Mouse (Mus musculus) embryonic facial prominence, embryonic 13.5 days (tissue): ENCODE results near the gene Bcl7b. TPM values are rescaled to one million over a fixed set of nuclear protein-coding genes. Genes with fewer than 3 reads are reported as not detected.

ENCODE experiments used
- ATAC-seq: fragments of 200-750 bp; cut with Nextera tagmentation; 2 replicates; pipeline ENCODE4 v1.8.0; 2017; ENCODE audit warnings: low read depth; ENCODE audit not compliant: insufficient number of reproducible peaks, insufficient read depth, low FRiP score, low TSS enrichment
- H3K27ac ChIP-seq: fragments of 300-500 bp; sonication (generic); 2 replicates; pipeline ENCODE4 v1.5.1; 2015; ENCODE audit warnings: moderate library complexity, mild to moderate bottlenecking, inconsistent platforms
- H3K27me3 ChIP-seq: fragments of 300-500 bp; sonication (generic); 2 replicates; pipeline ENCODE4 v1.6.1; 2015; ENCODE audit warnings: mild to moderate bottlenecking, inconsistent platforms
- H3K36me3 ChIP-seq: fragments of 300-500 bp; sonication (generic); 2 replicates; pipeline ENCODE4 v1.6.1; 2015; ENCODE audit warnings: mild to moderate bottlenecking, inconsistent platforms
- H3K4me1 ChIP-seq: fragments of 300-500 bp; sonication (generic); 2 replicates; pipeline ENCODE4 v1.6.1; 2015; ENCODE audit warnings: inconsistent platforms
- H3K4me2 ChIP-seq: fragments of 300-500 bp; sonication (generic); 2 replicates; pipeline ENCODE4 v1.6.1; 2015; ENCODE audit warnings: moderate library complexity, mild to moderate bottlenecking, inconsistent platforms
- H3K4me3 ChIP-seq: fragments of 300-500 bp; sonication (generic); 2 replicates; pipeline ENCODE4 v1.5.1; 2015; ENCODE audit warnings: mild to moderate bottlenecking, inconsistent platforms
- H3K9ac ChIP-seq: fragments of 300-500 bp; sonication (generic); 2 replicates; pipeline ENCODE4 v1.6.1; 2015; ENCODE audit warnings: mild to moderate bottlenecking, inconsistent platforms
- H3K9me3 ChIP-seq: fragments of 300-500 bp; sonication (generic); 2 replicates; pipeline ENCODE4 v1.6.1; 2016; ENCODE audit warnings: inconsistent platforms
- WGBS: fragments of 180-500 bp; shearing (Covaris S2); methylation state at CpG from one replicate; pipeline ENCODE4 v1.1.7; 2015; ENCODE audit warnings: mixed read lengths; 5-methylcytosine and 5-hydroxymethylcytosine counted together
- polyA plus RNA-seq: library from polyadenylated mRNA; unstranded; fragments of >200 nt; fragmentation: Nextera tagmentation; extraction: Ambion mirVana; gene quantifications from 2 replicates; pipeline ENCODE4 v1.2.1, GENCODE M21; 2015

The Bcl7b gene
- polyA plus RNA-seq, result 48.3 and 52.1 TPM in 2 replicates

DNA sequence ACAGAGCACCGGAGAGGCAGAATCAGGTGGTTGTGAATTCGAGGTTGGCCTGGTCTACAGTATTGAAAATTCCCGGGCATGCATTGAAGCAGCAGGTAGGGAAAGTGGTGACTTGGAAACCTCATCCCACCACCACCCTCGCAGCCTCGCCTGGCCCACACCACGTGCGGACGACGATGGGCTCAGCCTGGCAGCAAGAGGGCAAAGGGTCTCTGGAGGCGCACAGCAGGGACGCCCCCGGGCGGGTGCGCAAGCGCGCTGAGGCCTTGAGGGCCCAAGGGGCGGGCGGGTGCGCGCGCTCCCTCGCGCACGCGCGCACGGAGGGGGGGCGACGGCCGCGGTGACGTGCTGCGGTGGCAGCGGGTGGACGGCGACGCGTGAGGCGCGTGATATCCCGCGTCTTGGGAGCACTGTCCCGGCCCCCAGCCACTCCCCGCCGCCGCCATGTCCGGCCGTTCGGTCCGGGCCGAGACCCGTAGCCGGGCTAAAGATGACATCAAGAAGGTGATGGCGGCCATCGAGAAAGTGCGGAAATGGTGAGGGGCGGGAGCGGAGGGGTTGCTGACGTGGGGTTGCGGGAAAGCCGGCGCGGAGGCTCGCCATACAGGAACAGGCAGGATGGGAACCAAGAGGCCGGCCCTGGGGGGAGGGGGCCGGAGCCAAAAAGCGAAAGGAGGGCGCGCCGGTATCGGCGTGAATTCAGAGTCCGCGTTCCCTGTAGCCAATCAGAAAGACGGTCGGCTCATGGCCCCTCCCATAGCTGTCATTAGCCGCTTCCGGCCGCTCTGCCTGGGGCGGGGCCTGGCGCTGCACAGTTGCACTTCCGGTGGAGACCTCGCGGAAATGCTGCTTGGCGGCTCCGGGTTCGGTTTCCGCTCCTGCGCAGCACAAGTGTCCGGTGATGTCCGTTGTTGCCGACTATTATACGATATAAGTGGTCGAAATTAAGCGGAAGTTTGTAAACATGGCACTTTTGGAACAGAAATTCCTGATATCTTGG, at the start of gene Bcl7b:
TSS of gene Bcl7b (plus strand) at position 221 of the 1,000 bp plus-strand sequence.
- Histone ChIP-seq H3K9me3 (no peaks in the 10 kb centered on the region), H3K27me3 (no peaks in the 10 kb centered on the region), H3K4me1 (peaks cover 12% of the 10 kb centered on the region), H3K4me3 (peak within 1 kb of the TSS; percentile 62), H3K9ac (peak within 1 kb of the TSS; percentile 87), H3K4me2 (peak within 1 kb of the TSS; percentile 66), H3K27ac (peak within 1 kb of the TSS; percentile 99), H3K36me3 (peaks cover 31% of the 10 kb centered on the region)
- peak; percentile 95 for ATAC-seq
- 2% methylated on average over 94 of the region's 95 CpGs for WGBS

DNA sequence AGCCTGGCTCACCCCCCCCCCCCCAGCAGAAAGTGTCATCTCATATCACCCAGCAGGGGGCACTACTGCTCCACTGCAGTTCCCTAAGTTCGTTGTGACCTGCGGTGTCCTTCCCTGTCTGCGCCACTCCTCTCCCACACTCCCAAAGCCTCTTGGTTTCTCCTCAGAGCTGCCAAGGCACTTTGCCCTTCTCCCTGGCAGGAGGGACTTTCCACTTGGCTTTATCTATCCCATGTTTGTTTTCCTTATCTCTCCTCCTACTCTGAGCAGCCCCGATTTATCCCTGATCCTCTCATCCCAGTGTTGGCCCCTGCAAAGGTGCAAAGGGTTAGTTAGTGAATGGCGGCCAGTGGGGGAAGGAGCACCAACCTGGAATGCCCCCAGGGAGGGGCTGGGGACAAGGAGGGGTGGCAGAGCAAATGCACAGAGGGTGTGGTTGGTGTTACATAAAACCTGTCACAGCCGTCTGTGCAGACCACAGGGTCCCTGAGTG, 49.4 kb upstream of the Bcl7b start:
- Histone ChIP-seq H3K4me1 (peaks cover 3% of the 10 kb centered on the region), H3K36me3 (no peaks in the 10 kb centered on the region), H3K27me3 (peaks cover 17% of the 10 kb centered on the region), H3K27ac (no peak overlapping the region), H3K9ac (no peak overlapping the region), H3K4me3 (no peak overlapping the region), H3K9me3 (no peaks in the 10 kb centered on the region), H3K4me2 (no peak overlapping the region)
- ATAC-seq, result no peak
- 25% methylated on average over 6 of the region's 6 CpGs for WGBS

DNA sequence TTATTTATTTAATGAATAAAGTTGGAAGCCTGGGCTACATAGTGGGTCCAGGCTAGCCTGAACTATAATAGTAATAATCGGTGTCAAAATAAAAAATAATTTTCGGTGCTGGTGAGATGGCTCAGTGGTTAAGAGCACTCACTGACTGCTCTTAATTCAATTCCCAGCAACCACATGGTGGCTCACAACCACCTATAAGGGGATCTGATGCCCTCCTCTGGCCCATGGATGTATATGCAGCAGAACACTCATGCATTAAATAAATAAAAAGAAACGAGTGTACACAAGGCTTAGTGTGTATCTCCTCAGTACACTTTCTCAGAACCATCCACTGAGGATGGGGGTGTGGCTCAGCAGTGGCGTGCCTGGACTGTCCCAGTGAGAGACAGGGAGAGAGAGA, 47.3 kb upstream of the Bcl7b start:
- Histone ChIP-seq H3K4me2 (no peak overlapping the region), H3K9ac (no peak overlapping the region), H3K9me3 (no peaks in the 10 kb centered on the region), H3K36me3 (no peaks in the 10 kb centered on the region), H3K4me1 (peaks cover 3% of the 10 kb centered on the region), H3K4me3 (no peak overlapping the region), H3K27me3 (peaks cover 17% of the 10 kb centered on the region), H3K27ac (no peak overlapping the region)
- ATAC-seq, result no peak
- WGBS, result 62% methylated on average over 4 of the region's 4 CpGs

DNA sequence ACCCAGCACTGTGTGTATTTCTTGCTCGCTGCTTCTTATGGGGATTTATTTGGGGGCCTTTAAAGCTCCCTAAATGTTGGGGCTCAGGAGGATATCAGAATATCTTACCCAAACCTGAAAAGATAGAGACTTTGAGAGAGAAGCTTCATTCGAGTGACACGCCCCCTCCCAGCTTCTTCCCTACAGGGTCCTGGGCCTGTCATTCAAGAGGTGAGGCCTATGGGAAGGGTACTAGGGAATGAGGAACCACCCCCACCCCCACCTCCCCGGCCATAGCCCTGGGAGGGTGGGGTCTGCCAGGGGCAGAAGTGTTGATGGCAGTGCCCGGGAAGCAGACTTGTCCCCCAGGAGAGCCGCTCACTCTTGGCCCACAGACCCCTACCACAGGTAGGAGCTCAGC, 42.0 kb upstream of the Bcl7b start:
- no peak overlapping the region for H3K27ac ChIP-seq
- no peak overlapping the region for H3K4me3 ChIP-seq
- H3K4me2 ChIP-seq, result no peak overlapping the region
- no peak for ATAC-seq
- no peak overlapping the region for H3K9ac ChIP-seq
- WGBS, result 54% methylated on average over 6 of the region's 6 CpGs
- H3K27me3 ChIP-seq, result peaks cover 13% of the 10 kb centered on the region
- H3K4me1 ChIP-seq, result no peaks in the 10 kb centered on the region
- H3K9me3 ChIP-seq, result no peaks in the 10 kb centered on the region
- H3K36me3 ChIP-seq, result no peaks in the 10 kb centered on the region

DNA sequence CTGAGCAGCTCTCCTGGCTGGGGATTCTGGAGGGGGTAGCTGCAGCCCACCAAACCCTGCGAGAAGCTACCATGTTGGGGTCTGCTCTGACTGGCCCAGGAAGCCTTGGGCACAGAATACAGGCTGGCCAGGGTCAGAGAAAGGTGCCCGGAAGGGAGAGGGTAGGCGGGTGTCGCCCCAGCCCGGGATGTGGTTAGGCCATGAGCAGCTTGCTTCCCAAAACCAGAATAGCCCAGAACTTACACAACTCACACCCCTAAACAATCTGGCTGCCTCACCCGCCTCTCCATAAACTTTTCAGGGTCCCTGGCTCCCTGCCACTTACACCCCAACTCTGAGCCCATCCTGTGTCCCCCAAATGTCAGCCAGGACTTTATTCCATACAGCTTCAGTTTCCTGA, 40.4 kb upstream of the Bcl7b start:
- H3K9me3 ChIP-seq, result no peaks in the 10 kb centered on the region
- no peak overlapping the region for H3K4me3 ChIP-seq
- H3K27me3 ChIP-seq, result peaks cover 9% of the 10 kb centered on the region
- H3K36me3 ChIP-seq, result no peaks in the 10 kb centered on the region
- H3K4me2 ChIP-seq, result no peak overlapping the region
- no peak overlapping the region for H3K9ac ChIP-seq
- no peaks in the 10 kb centered on the region for H3K4me1 ChIP-seq
- no peak for ATAC-seq
- 76% methylated on average over 6 of the region's 6 CpGs for WGBS
- no peak overlapping the region for H3K27ac ChIP-seq

DNA sequence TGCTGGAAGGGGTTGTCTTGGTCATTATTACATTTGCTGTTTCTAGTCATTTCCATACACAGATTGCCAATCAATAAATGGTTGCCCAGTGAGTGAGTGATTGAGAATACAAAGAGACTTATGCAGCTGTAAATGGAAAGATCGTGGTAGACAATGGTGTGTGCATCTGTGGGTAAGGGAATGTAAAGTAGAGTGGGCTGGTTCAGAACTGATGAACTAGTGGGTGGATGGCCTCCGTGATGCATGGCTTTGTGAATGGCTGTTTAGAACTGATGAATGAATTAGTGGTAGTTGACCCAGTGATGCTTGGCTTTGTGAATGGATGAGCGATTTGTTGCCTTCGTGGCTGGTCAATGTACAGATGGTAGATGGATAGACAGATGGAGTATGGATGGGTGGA, 38.3 kb upstream of the Bcl7b start:
- H3K27me3 ChIP-seq, result peaks cover 29% of the 10 kb centered on the region
- no peak overlapping the region for H3K4me3 ChIP-seq
- WGBS, result 89% methylated on average over 4 of the region's 4 CpGs
- no peak for ATAC-seq
- no peak overlapping the region for H3K4me2 ChIP-seq
- no peak overlapping the region for H3K27ac ChIP-seq
- no peak overlapping the region for H3K9ac ChIP-seq
- H3K36me3 ChIP-seq, result no peaks in the 10 kb centered on the region
- H3K4me1 ChIP-seq, result peaks cover 12% of the 10 kb centered on the region
- no peaks in the 10 kb centered on the region for H3K9me3 ChIP-seq

DNA sequence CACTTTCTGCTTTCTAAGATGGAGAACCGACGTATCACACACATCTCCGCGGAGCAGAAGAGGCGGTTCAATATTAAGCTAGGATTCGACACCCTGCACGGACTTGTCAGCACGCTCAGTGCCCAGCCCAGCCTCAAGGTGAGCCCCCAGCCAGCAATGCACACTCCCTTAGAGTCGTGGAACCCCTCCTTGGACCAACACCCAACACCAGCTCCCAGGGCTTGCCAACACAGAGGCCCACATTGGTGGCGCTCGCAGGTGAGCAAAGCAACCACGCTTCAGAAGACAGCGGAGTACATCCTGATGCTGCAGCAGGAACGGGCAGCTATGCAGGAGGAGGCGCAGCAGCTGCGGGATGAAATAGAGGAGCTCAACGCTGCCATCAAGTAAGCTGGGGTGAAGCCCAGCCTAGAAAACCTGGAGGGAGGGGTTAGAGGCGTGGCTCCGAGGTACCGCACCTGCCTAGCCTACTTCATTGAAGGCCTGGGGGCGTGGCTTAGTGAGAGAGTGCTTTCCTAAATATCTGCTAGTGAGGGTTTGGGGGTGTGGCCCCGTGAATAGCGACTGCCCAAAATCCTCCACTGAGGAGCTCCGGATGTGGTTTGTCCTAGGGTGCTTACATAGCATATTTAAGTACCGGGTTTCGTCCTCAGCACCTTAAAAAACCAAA, 34.2 kb upstream of the Bcl7b start:
- ATAC-seq, result no peak; the same call in 1 of the 2 replicates
- 4% methylated on average over 26 of the region's 26 CpGs for WGBS
- Histone ChIP-seq H3K4me2 (peak overlapping the region; percentile 50), H3K4me3 (peak overlapping the region; percentile 23), H3K4me1 (peaks cover 12% of the 10 kb centered on the region), H3K36me3 (no peaks in the 10 kb centered on the region), H3K27me3 (peaks cover 36% of the 10 kb centered on the region), H3K9ac (peak overlapping the region; percentile 27; the same call in 1 of the 2 replicates), H3K27ac (no peak overlapping the region), H3K9me3 (no peaks in the 10 kb centered on the region)

DNA sequence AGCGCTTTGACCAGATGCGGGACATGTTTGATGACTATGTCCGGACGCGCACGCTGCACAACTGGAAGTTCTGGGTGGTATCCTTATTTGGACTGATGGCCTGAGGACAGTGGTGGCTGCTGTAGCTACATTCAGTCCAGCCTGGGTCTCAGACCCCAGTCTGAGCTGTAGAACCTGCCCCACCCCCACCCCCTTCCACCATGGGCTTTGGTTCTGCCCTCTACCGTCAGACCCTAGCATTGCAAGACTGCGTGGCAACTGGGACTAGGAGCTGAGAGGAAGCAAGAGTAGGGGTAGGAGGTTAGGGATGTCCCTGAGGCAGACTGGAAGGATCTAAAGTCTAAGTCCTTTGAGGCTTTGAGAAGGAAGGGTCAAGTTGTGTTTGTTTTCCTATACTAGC, 33.5 kb upstream of the Bcl7b start:
- Histone ChIP-seq H3K4me3 (peak overlapping the region; percentile 23), H3K4me1 (peaks cover 12% of the 10 kb centered on the region), H3K27ac (no peak overlapping the region), H3K4me2 (peak overlapping the region; percentile 50), H3K9me3 (no peaks in the 10 kb centered on the region), H3K9ac (peak overlapping the region; percentile 11; the same call in 1 of the 2 replicates), H3K36me3 (no peaks in the 10 kb centered on the region), H3K27me3 (peaks cover 36% of the 10 kb centered on the region)
- WGBS, result under 1% methylated on average over 8 of the region's 8 CpGs
- no peak for ATAC-seq

DNA sequence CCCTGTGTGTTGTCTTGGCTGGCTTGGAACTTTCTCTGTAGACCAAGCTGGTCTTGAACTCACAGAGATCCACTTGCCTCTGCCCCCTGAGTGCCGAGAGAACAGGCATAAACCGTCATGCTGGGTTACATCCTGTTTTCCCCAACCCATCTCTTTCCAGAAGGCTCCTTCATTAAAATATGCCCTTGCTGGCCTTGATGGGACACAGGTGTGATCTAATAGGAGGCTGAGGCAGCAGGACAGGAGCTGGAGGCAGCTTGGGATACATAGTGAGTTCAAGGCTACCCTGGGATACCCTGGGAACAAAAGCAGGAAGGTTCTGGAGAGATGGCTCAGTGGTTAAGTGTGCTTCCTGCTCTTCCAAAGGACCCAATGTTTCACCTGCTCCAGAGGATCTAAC, 28.2 kb upstream of the Bcl7b start:
- WGBS, result 62% methylated on average over 2 of the region's 2 CpGs
- Histone ChIP-seq H3K9me3 (no peaks in the 10 kb centered on the region), H3K27ac (no peak overlapping the region), H3K4me1 (no peaks in the 10 kb centered on the region), H3K4me3 (no peak overlapping the region), H3K27me3 (peaks cover 6% of the 10 kb centered on the region), H3K36me3 (no peaks in the 10 kb centered on the region), H3K9ac (no peak overlapping the region), H3K4me2 (no peak overlapping the region)
- no peak for ATAC-seq

DNA sequence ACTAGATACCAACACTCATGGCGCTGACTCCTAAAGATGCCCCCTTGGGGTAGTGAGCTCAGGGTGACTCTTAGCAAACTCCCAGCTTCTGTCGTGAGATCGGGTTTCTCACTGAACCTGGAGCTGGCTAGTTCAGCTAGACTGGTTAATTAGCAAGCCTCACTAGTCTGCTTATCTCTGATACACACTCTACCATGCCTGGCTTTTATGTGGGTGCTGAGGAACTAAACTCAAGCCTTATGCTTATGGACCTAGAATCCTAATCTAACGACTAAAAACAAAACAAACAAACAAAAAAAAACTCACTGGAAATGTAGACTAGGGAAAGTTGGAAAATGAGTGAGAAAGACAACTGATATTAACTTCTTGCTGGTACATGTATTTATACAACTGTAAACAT, 23.6 kb upstream of the Bcl7b start:
- Histone ChIP-seq H3K27ac (no peak overlapping the region), H3K4me1 (peaks cover 7% of the 10 kb centered on the region; the same call in 1 of the 2 replicates), H3K9me3 (no peaks in the 10 kb centered on the region), H3K4me2 (no peak overlapping the region), H3K9ac (no peak overlapping the region), H3K36me3 (no peaks in the 10 kb centered on the region), H3K27me3 (no peaks in the 10 kb centered on the region), H3K4me3 (no peak overlapping the region)
- 52% methylated on average over 4 of the region's 4 CpGs for whole genome bisulfite sequencing
- ATAC-seq, result no peak

DNA sequence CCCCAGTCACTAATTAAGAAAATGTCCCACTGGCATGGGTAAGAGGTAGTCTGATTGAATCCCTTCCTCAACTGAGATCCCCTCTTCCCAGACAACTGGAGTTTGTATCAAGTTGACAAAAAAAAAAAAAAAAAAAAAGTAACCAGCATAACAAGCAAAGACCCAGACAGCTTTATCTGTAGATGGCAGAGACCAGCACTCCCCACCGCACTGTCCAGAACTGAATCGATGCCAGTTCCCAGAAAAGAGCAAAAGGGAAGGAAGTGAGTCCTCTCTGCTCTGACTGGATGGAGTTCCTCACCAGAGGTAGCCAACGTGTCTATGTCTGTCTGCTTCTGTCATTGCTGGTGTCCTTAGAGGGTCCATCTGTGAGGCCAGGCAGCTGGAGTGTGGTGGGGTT, 22.6 kb upstream of the Bcl7b start:
- H3K4me2 ChIP-seq, result no peak overlapping the region
- no peak overlapping the region for H3K9ac ChIP-seq
- no peak for ATAC-seq
- H3K27ac ChIP-seq, result no peak overlapping the region
- WGBS, result 70% methylated on average over 3 of the region's 3 CpGs
- H3K4me3 ChIP-seq, result no peak overlapping the region
- no peaks in the 10 kb centered on the region for H3K9me3 ChIP-seq
- no peaks in the 10 kb centered on the region for H3K27me3 ChIP-seq
- peaks cover 10% of the 10 kb centered on the region for H3K4me1 ChIP-seq
- no peaks in the 10 kb centered on the region for H3K36me3 ChIP-seq
